Mouse (Mus musculus): ENCODE measurements around the gene Slc35f5.
A peak's percentile ranks its signal among the peaks of the same experiment; 100 is the strongest.
"Not testable (repeated sequence)": the region's sequence is repeated elsewhere in the genome, so short reads cannot be mapped to it uniquely, and the experiment has no call there.

Gene Slc35f5

DNA sequence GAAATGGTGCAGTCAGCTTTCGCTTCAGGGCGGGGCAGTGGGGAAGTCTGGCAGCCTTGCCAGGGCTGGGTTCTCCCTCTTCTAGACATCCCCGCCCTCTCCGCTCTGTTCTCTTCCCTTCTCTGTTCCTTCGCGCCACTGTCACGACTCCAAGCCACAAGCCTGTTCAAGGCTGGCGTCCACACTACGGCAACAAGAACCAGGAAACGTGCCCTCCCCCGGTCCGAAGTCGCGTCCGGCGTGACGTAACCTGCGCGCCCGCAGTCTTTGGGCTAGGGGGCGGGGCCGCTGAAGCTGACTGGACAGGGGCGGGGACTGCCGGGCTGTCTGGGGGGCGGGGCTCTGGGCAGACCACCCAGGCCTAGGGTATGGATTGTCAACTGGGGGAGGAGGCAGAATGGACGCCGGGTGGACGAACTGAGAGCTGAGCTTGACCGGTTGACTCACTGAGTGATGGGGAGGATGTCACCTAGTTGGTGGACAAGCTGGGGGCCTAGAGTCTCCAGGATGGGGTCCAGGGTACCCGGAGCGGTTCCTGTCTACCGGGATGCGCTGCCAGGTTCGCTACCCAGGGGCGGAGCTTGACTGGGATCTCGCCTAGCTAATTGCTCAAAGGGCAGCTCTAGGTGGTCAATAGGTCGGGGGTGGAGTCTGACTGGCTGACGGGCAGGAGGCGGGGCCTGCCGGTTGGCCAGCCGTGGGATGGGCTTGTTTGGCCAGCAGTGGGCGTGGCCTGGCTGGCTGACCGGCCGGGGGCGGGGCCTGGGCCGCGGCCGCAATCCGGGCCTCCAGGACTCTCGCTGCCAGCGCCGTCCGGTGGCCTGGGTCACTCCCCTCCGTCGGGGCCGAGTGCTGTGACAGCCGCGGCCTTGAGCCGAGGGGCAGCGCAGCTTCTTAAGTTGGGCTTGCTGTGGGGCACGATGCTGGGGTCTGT is at the start of gene Slc35f5:
Gene Slc35f5 (plus strand): TSS at position 337 of the 934 bp plus-strand sequence.
- DNase-seq (ENCODE audit: low spot score in 2 of 2): peak; percentile 88 to 93

GRCm38 (mm10) chr1:125514706-125515105 is 45.7 kb upstream of the Slc35f5 start:
- DNase-seq (ENCODE audit: low spot score in 2 of 2): no peak

DNA sequence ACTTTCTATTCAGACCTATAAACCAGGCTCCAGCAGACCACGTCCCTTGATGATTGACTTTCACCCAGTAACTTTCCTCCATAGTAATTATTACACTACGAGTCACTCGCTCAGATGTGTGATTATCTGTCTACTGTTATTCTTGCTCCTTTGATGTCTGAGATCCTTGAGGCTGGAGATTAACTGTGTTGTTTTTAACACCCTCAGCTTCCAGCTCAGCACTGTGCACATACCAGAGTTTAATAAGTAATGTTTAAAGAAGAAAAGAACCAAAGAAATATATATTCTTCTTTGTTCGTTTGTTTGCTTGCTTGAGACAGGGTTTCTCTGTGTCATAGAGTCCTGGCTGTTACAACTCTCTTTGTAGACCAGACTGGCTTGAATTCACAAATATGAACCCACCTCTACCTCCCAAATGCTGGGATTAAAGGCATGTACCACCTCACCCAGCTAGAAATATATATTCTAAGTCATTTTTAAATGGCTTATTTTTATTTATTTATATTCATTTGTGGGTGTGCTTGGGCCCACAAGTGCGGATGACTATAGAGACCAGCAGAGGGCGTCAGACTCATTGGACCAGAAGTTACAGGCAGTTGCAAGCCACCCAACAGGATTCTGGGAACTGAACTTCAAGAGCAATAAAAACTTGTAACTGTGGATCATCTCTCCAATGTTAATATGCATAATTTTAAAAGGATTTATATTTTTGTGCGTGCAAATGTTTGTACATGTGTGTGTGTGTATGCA is 43.3 kb upstream of the Slc35f5 start:
- no peak for DNase-seq (ENCODE audit: low spot score in 2 of 2)

DNA sequence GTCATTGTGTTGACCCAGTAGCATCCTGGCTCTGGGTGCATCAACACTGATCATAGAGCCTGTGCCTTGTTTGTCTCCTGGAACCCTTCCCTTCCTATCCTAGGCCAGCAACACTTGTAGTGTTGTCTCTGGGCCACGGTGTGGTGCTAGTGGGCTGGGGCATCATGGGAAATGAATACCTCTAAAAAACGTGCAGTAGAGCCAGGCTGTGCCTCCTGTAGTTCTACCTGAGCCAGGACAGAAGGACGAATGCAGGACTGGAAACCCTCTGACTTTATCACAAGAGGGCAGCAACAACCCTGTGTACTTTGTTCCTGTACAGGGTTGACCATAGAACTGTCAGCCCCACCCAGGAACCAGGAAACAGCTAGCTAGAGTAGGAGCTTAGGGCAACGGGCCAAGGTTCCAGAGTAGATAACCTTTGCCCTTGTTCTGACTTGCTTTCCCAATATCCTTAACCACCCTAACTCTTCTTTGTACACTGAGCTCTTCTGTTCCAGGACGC is 41.2 kb upstream of the Slc35f5 start:
- DNase-seq (ENCODE audit: low spot score in 2 of 2): no peak

DNA sequence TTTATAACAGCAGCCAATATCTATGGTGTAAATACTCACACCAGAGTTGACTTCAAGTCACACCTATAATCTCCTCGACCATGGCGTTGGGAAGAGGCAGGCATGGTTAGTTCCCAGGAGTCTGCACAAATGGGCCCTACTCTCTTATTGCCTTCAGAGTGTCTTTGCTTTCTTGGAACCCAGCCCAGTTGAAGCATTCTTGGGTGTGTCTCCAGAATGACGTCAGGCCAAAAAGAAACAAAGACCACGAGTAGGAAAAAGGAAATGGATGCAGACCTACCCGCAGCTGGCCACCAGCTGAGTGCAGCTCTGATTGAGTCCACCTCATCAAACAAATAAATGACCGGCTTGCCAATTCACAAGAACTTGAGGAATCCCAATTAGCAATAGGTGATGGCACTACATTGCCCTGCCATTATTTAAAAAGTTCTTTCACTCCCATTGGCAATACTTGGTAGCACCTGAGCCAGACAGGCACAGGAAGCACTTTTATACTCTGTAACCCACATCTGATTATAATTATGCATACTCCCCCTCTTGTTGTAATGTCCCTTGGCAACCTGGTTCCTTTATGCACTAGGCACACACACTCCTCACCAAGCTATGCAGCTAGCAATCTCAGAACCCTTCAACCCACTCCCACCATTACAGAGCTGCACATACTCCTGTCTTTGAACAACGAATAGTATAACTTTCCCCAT is 34.3 kb upstream of the Slc35f5 start:
- DNase-seq (ENCODE audit: low spot score in 2 of 2): no peak

DNA sequence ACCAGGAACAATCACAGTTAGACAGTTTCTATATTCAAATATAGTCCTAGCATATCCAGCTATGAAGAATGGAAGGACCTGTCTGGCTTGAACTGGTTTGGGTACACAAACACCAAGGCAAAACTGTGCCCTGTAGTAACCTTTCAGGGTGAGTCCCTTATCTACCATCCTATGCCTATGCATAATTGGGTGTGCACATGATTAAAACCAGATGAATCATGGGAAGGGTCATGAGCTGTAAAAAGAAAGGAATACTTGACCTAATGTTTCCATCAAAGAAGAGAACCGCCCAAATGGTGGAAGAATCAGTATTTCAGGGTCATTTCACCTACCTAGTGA is 33.8 kb upstream of the Slc35f5 start:
- DNase-seq (ENCODE audit: low spot score in 2 of 2): no peak

GRCm38 (mm10) chr1:125527364-125527763 is 33.0 kb upstream of the Slc35f5 start:
- DNase-seq (ENCODE audit: low spot score in 2 of 2): no peak

- DNase-seq (ENCODE audit: low spot score in 2 of 2): not testable (repeated sequence)
Observed at GRCm38 (mm10) chr1:125533180-125533912, 27.0 kb upstream of the Slc35f5 start.

DNA sequence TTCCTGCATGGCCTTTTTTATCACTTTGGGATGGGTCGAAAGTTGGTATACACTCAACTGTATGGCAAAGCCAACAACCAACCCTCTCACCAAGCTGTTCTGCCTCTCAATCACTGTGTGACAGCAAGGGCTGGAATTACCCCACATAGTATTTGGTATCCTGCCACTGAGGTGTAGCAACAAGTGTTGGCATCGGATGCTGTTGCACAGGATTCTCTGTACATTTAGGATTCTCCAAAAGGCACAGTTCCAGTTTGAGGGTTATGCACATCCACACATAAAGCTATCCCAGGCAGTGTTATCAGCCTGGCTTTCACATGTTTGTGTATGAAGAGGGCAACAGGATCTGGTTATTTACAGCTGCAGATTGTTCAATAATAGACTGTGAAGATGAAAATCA is 23.3 kb upstream of the Slc35f5 start:
- no peak for DNase-seq (ENCODE audit: low spot score in 2 of 2)

- no peak for DNase-seq (ENCODE audit: low spot score in 2 of 2)
Observed at GRCm38 (mm10) chr1:125537776-125538175, 22.6 kb upstream of the Slc35f5 start.

DNA sequence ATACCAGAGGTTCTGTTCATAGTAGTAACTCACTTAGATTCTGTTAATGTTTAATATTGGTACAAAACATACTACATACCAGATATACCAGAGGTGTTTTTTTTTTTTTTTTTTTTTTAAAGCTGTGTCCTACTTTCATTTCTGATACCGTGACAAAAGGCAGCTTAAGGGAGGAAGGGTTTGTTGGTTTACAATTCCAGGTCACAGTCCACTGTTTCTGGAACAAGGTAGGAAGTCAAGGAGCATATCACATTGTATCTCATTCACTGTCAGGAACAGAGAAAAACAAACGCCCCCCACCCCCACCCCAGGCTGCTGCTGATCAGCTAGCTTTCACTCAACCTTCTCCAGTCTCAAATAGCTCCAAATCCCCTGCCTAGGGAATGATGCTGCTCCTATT is 21.1 kb upstream of the Slc35f5 start:
- no peak for DNase-seq (ENCODE audit: low spot score in 2 of 2)

DNA sequence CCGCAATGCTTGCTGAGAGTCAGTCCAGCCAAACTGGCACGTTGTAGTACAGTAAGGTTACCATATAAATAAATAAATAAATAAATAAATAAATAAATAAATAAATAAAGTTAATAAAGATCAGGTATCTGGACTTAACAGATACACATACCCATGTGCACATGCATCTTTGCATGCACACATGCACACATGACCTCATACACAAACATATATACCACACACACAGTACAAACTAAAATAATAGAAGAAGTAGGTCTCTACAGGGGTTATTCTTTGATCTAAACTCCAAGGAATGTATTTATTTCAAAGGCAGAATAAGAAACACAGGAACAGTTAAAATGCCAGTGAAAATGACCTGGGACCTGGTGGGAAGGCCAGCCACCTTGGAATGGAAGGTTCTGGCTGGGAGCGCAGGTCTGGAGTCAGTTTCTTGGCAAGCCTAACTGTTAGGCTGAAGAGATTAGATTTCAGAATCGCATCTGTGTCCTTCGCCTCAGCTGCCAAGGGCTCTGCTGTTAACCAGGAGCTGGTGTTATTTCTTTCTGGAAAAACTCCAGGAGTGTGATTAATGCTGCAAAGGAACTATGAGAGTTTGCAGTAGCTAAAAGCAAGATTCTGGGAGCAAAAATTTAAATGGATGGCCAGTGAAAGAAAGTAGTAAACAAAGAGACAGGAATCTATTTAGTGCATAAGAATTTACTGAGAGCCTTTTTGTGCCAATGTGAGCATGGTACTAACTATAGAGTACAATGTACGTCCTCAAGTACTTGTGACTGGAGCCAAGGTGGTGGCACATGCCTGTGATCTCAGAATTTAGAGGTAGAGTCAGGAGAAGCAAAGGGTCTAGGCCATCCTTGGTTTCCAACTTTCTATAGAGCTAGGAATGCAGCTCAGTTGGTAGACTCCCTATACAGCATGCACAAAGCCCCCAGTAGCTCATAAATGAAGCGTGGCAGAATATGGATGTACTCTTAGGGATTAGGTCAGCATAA is 18.1 kb upstream of the Slc35f5 start:
- DNase-seq (ENCODE audit: low spot score in 2 of 2): no peak

DNA sequence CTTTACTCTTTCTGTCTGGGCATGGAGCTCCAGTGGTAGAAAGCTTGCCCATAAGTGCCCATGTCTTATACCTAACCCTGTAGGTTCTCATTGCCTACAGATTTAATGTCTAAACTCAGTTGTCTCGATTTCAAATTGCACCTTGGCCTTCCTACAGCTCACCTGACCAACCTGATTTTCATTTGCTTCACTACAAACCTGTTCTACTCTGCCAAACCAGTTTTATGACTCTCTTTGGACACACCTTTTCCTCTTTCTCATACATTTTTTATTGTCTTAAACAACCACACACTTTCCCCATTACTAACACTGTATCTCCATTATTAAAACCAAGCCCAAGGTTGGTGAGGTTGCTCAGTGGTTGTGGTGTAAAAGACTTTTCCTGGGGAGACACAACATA is 10.5 kb upstream of the Slc35f5 start:
- no peak for DNase-seq (ENCODE audit: low spot score in 2 of 2)

GRCm38 (mm10) chr1:125550359-125550758 is 10.0 kb upstream of the Slc35f5 start:
- DNase-seq (ENCODE audit: low spot score in 2 of 2): no peak

- no peak for DNase-seq (ENCODE audit: low spot score in 2 of 2)
Observed at GRCm38 (mm10) chr1:125551564-125551963, 8.8 kb upstream of the Slc35f5 start.

- DNase-seq (ENCODE audit: low spot score in 2 of 2): no peak
Observed at GRCm38 (mm10) chr1:125559261-125559660, 1.1 kb upstream of the Slc35f5 start.

DNA sequence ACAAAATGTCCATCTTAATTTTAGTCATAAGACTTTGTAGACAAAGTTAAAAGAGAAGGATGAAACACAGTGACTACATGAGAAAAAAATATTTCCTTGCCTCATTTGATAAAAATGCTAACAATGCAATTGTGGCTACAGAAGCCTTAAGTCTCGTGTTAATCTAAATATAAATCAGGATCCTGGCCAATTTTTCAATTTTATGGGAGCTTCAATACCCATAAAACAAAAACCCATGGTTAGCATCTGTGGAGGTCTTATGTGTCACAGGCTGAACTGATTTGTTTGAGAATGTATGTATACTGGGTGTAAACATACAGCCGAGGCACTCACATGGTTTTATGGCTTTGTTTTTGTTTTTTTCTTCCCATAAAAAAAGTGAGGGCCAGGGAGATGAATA is 674 bp upstream of the Slc35f5 start:
- no peak for DNase-seq (ENCODE audit: low spot score in 2 of 2)

- peak in 1 of 2 experiments; percentile 24 for DNase-seq (ENCODE audit: low spot score in 2 of 2)
Observed at GRCm38 (mm10) chr1:125561206-125561605, 811 bp downstream of the Slc35f5 start.

DNA sequence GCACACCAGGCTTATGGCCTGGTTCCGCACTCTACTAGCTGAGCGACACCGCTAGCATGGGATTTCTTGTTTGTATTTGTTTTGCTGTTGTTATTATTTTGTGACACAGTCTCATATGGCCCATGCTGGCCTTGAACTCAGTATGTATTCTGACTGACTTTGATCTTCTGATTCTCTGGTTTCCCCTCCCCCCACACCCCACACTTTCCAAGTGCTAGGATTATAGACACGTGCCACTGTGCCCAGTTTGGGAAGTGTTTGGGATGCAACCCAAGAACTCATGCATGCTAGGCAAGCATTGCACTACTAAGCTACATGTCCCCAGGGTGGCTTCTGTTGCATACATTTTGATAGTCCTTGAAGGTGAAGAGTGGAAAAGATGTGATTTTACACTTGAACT is 1.4 kb downstream of the Slc35f5 start:
- DNase-seq (ENCODE audit: low spot score in 2 of 2): no peak

DNA sequence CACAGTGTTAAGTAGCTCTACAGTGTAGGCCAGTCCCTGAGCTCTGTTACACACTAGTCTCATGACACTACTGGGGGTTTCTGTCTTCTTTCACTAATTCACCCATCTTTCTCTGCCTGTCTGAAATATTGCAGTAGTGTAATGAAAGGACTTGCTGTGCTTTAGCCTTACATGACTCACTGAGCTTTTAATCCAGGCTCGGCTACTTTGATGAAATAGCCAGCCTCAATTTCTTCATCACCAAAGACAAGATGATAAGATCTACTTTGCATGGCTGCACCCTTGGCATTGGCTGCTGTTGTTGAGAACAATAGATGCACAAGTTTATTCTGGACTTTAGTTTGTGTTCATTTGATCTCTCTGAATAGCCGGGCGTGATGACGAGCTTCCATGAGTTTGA is 7.7 kb downstream of the Slc35f5 start:
- no peak for DNase-seq (ENCODE audit: low spot score in 2 of 2)
